Mouse (Mus musculus) macrophage (primary cell): ENCODE data around the gene Dse. TPM values are rescaled to one million over a fixed set of nuclear protein-coding genes. Genes with fewer than 3 reads are reported as not detected.
"Not testable (repeated sequence)": the region's sequence is repeated elsewhere in the genome, so short reads cannot be mapped to it uniquely, and the experiment has no call there.

Source experiments
- H3K27ac ChIP-seq: fragments of 350-480 bp; formaldehyde crosslinking; 2 replicates; pipeline ENCODE4 v1.9.0; 2021
- H3K36me3 ChIP-seq: fragments of 350-480 bp; formaldehyde crosslinking; 2 replicates; pipeline ENCODE4 v1.9.0; 2021; ENCODE audit errors: inconsistent target
- H3K4me3 ChIP-seq: fragments of 350-480 bp; formaldehyde crosslinking; 2 replicates; pipeline ENCODE4 v1.9.0; 2021; ENCODE audit errors: inconsistent target
- H3K79me2 ChIP-seq: fragments of 350-480 bp; formaldehyde crosslinking; 2 replicates; pipeline ENCODE4 v1.9.0; 2021; ENCODE audit errors: inconsistent target
- WGBS: methylation state at CpG from one replicate; pipeline ENCODE4 v1.1.7; 2026; ENCODE audit warnings: inconsistent platforms; ENCODE audit not compliant: missing documents; 5-methylcytosine and 5-hydroxymethylcytosine counted together
- polyA plus RNA-seq: library from polyadenylated mRNA; stranded (reverse); fragments of 250-400 nt; gene quantifications from 3 replicates; pipeline ENCODE4 v1.2.4, GENCODE M21; 2018; ENCODE audit warnings: inconsistent platforms
- total RNA-seq, 78 experiments: library from RNA; depleted of rRNA; stranded (reverse); fragments of 250-400 nt; gene quantifications; 1 replicate in 9 of 78; 2 replicates in 24 of 78; 3 replicates in 43 of 78; 4 replicates in 2 of 78; pipeline ENCODE4 v1.2.4; 2018; ENCODE audit warnings: inconsistent platforms in 56 of 78

Gene Dse
- 100 to 1,000 TPM; 111 to 566 (median 290) TPM for total RNA-seq (2018; cell fraction: chromatin; rRNA removed)
- total RNA-seq (2018; cell fraction: cytosol; rRNA removed): 100 to 1,000 TPM; 101 to 200 (median 136) TPM
- total RNA-seq (2018; cell fraction: nucleus; rRNA removed): 100 to 1,000 TPM; 148 to 576 (median 332) TPM
- polyA plus RNA-seq: 52.7 to 100 TPM (median 77.5 TPM) in 3 replicates

- Histone ChIP-seq H3K79me2 (peaks cover 45% of the 10 kb centered on the region), H3K27ac (peak within 1 kb of the TSS; percentile 96), H3K36me3 (no peaks in the 10 kb centered on the region), H3K4me3 (peak within 1 kb of the TSS; percentile 92)
- 5% methylated on average over 14 of the region's 14 CpGs for WGBS
Observed at GRCm38 (mm10) chr10:34207503-34207850, at the start of gene Dse. Gene Dse (minus strand): TSS chr10:34207715.

GRCm38 (mm10) chr10:34252833-34253232, 45.3 kb upstream of the Dse start:
- not testable (repeated sequence) for H3K36me3 ChIP-seq
- 99% methylated on average over 7 of the region's 9 CpGs for WGBS

GRCm38 (mm10) chr10:34249594-34249993, 42.1 kb upstream of the Dse start:
- Histone ChIP-seq H3K36me3 (no peaks in the 10 kb centered on the region), H3K4me3 (no peak overlapping the region), H3K27ac (peak overlapping the region; percentile 82), H3K79me2 (no peaks in the 10 kb centered on the region)
- 0% methylated on average over 2 of the region's 2 CpGs for WGBS

More at GRCm38 (mm10) chr10:34252833-34253232, 45.3 kb upstream of the Dse start:
- H3K79me2 ChIP-seq, H3K27ac ChIP-seq, H3K4me3 ChIP-seq: not testable (repeated sequence)

- peak overlapping the region; percentile 8; the same call in 1 of the 2 replicates for H3K27ac ChIP-seq
- H3K36me3 ChIP-seq: no peaks in the 10 kb centered on the region
- no peaks in the 10 kb centered on the region for H3K79me2 ChIP-seq
- 38% methylated on average over 3 of the region's 3 CpGs for WGBS
- H3K4me3 ChIP-seq: no peak overlapping the region
Observed at GRCm38 (mm10) chr10:34247757-34248156, 40.2 kb upstream of the Dse start.

- Histone ChIP-seq H3K27ac (peak overlapping the region; percentile 25; the same call in 1 of the 2 replicates), H3K36me3 (no peaks in the 10 kb centered on the region)
Observed at GRCm38 (mm10) chr10:34246106-34246505, 38.6 kb upstream of the Dse start.

GRCm38 (mm10) chr10:34244745-34245144, 37.2 kb upstream of the Dse start:
- Histone ChIP-seq H3K4me3 (no peak overlapping the region), H3K36me3 (no peaks in the 10 kb centered on the region), H3K27ac (peak overlapping the region; percentile 44), H3K79me2 (no peaks in the 10 kb centered on the region)
- 71% methylated on average over 5 of the region's 5 CpGs for WGBS

More at GRCm38 (mm10) chr10:34246106-34246505, 38.6 kb upstream of the Dse start:
- WGBS: 49% methylated on average over 2 of the region's 2 CpGs
- Histone ChIP-seq H3K79me2 (no peaks in the 10 kb centered on the region), H3K4me3 (no peak overlapping the region)

- Histone ChIP-seq H3K79me2 (no peaks in the 10 kb centered on the region), H3K36me3 (no peaks in the 10 kb centered on the region), H3K4me3 (no peak overlapping the region), H3K27ac (no peak overlapping the region)
- WGBS: 83% methylated on average over 4 of the region's 4 CpGs
Observed at GRCm38 (mm10) chr10:34238536-34238935, 31.0 kb upstream of the Dse start.

- H3K4me3 ChIP-seq: no peak overlapping the region
- no peaks in the 10 kb centered on the region for H3K36me3 ChIP-seq
- H3K79me2 ChIP-seq: no peaks in the 10 kb centered on the region
- no peak overlapping the region for H3K27ac ChIP-seq
- 64% methylated on average over 5 of the region's 5 CpGs for WGBS
Observed at GRCm38 (mm10) chr10:34236569-34236968, 29.1 kb upstream of the Dse start.

- Histone ChIP-seq H3K36me3 (no peaks in the 10 kb centered on the region), H3K4me3 (peak overlapping the region; percentile 3; the same call in 1 of the 2 replicates), H3K27ac (peak overlapping the region; percentile 47), H3K79me2 (no peaks in the 10 kb centered on the region)
- WGBS: 4% methylated on average over 3 of the region's 3 CpGs
Observed at GRCm38 (mm10) chr10:34235384-34235783, 27.9 kb upstream of the Dse start.

- Histone ChIP-seq H3K4me3 (no peak overlapping the region), H3K79me2 (no peaks in the 10 kb centered on the region), H3K36me3 (no peaks in the 10 kb centered on the region), H3K27ac (no peak overlapping the region)
- 45% methylated on average over 2 of the region's 2 CpGs for WGBS
Observed at GRCm38 (mm10) chr10:34233931-34234745, 26.6 kb upstream of the Dse start.

- 100% methylated on average over 1 of the region's 1 CpGs for WGBS
- Histone ChIP-seq H3K4me3 (no peak overlapping the region), H3K36me3 (no peaks in the 10 kb centered on the region), H3K79me2 (no peaks in the 10 kb centered on the region), H3K27ac (no peak overlapping the region)
Observed at GRCm38 (mm10) chr10:34233418-34233817, 25.9 kb upstream of the Dse start.

- Histone ChIP-seq H3K27ac (no peak overlapping the region), H3K36me3 (no peaks in the 10 kb centered on the region), H3K79me2 (no peaks in the 10 kb centered on the region), H3K4me3 (no peak overlapping the region)
- WGBS: 96% methylated on average over 5 of the region's 5 CpGs
Observed at GRCm38 (mm10) chr10:34230121-34230675, 22.7 kb upstream of the Dse start.

GRCm38 (mm10) chr10:34229491-34229890, 22.0 kb upstream of the Dse start:
- Histone ChIP-seq H3K79me2 (no peaks in the 10 kb centered on the region), H3K27ac (no peak overlapping the region), H3K4me3 (no peak overlapping the region), H3K36me3 (no peaks in the 10 kb centered on the region)
- WGBS: 90% methylated on average over 4 of the region's 4 CpGs

GRCm38 (mm10) chr10:34223660-34224059, 16.1 kb upstream of the Dse start:
- Histone ChIP-seq H3K36me3 (no peaks in the 10 kb centered on the region), H3K27ac (no peak overlapping the region), H3K4me3 (no peak overlapping the region), H3K79me2 (no peaks in the 10 kb centered on the region)
- WGBS: 86% methylated on average over 2 of the region's 3 CpGs
